Mouse (Mus musculus): ENCODE measurements around the gene Tmem198b.

The Tmem198b gene

DNA sequence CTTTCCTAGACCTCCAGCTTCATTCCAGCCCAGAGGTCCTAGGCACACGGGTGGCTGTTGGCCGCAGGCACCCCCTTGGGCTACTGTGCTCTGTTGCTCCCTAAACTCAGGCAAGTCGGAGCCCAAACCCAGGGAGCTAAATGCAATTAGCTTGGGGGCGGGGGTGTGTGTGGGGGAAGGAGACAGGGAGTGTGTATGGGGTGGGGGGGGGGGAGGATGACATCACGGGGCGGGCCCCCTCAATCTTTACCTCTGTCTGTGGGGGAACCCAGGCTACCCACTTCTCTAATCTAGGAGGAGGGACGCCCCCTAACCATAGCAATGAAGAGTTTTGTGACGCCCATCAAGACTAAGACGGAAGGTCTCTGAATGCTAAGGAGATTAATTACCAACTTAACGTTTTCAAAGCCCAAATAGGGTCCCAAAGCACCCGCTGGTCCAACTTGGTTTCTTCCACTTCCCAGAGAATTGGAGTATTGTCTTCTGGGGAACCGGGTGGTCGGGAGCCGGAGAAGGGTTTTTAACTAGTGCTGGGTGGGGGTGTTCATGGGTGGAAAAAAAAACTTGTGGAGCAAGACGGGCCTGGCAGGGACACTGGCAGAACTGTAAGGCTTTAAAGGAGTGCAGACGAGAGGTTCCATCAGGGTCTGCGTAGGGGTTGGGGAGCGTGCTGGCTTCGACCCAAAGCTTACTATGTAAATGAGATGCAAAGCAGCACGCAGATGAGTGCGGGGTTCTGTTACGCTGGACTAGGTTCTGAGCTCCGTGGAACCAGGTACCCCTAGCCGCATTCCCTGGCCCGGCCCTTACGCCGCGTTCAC is at the start of gene Tmem198b:
Tmem198b (minus strand) TSS at position 100 of the 821 bp plus-strand sequence.
- in situ Hi-C loops (cut with MboI, MseI), result no loop called here

- in situ Hi-C loops (cut with MboI, MseI), result no loop called here
Observed at GRCm38 (mm10) chr10:128850339-128850738, 46.2 kb upstream of the Tmem198b start.

GRCm38 (mm10) chr10:128848426-128848825 is 44.3 kb upstream of the Tmem198b start:
- in situ Hi-C loops (cut with MboI, MseI), result loop anchor here (5.0 kb wide), 1 partner anchor 39 kb away; no protein-coding TSS in a partner anchor

DNA sequence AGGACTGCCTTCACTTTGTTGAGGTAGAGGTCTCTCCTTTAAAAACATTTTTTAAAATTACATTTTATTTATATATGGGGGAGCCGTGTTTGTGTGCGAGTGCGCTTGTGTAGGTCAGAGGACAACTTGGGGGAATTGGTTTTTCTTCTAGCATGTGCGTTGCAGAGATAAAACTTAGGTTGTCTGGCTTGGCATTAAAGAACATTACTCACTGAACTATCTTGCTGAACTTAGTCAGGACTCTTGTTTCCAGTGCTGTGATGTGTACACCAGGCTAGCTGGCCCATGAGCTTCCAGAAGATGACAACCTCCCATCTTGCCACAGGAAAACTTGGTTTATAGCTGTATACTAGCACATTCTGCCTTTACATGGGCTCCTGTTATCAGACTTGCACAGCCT is 42.5 kb upstream of the Tmem198b start:
- in situ Hi-C loops (cut with MboI, MseI), result loop anchor here (5.0 kb wide), 1 partner anchor 41 kb away; no protein-coding TSS in a partner anchor

DNA sequence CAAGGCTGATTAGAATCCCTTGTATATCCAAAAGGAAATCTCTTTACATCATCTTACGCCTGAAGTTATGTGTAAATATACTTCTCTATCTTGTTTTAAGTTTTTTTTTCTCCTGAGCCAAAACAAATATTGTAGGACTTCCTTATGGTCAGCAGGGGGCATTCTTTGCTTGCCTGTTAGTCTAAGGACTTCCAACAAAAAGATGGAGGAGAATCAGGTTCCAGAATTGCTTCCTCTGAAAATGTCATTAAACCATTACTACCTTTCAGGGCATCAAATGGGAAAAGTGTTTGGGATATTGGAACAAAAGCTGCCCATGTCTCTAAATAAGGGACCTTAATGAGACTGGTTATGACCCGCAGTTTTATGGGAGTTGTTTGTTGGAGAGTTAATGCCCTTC is 41.3 kb upstream of the Tmem198b start:
- in situ Hi-C loops (cut with MboI, MseI), result loop anchor here (5.0 kb wide), 1 partner anchor 42 kb away; no protein-coding TSS in a partner anchor

- in situ Hi-C loops (cut with MboI, MseI), result no loop called here
Observed at GRCm38 (mm10) chr10:128843260-128843659, 39.1 kb upstream of the Tmem198b start.

DNA sequence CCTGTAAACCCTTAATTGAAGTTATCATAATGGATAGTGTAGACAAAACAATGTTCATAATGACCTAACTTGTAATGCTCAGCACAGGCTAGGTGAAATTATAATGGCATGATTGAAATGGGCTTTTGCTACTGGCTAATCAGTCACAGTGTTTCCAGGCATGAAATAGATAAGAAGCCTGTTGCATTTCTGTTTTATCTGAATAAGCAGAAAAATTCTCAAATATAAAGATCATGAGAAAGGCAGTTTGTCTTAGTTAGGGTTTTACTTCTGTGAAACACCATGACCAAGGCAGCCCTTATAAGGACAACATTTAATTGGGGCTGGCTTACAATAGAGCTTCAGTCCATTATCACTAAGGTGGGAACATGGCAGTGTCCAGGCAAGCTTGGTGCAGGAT is 36.4 kb upstream of the Tmem198b start:
- in situ Hi-C loops (cut with MboI, MseI), result no loop called here

DNA sequence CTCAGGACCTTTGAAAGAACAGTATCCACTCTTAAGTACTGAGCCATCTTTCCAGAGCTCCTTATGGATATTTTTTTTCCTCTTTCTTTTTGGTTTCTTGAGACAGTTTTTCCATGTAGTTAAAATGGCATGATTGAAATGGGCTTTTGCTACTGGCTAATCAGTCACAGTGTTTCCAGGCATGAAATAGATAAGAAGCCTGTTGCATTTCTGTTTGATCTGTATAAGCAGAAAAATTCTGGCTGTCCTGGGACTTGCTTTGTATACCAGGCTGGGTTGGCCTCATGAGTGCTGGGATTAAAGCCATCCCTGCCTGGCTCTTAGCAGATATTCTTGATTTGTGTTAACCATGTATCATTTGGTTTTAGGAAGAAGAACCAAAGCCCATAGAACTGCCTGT is 35.3 kb upstream of the Tmem198b start:
- in situ Hi-C loops (cut with MboI, MseI), result no loop called here

GRCm38 (mm10) chr10:128837400-128837799 is 33.2 kb upstream of the Tmem198b start:
- in situ Hi-C loops (cut with MboI, MseI), result no loop called here

DNA sequence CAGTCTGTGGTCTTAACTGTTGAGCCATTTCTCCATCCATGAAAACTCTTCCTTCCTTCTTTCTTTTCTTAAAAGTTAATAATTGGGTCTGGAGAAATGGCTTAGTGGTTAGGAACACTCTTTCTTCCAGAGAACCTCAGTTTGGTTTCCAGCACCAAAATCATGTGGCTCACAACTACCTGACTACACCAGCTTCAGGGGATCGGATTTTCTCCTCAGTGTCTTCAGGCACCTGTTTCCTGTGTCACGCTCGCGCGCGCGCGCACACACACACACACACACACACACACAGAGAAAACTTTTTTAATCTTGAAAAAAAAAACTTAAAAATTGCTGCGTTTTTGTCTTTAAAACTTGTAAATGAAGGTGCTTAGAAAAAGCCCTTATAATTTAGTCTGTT is 19.7 kb upstream of the Tmem198b start:
- in situ Hi-C loops (cut with MboI, MseI), result loop anchor here in 1 of 2 experiments (5.0 kb wide), 1 partner anchor 72 kb away; no protein-coding TSS in a partner anchor

GRCm38 (mm10) chr10:128823087-128823486 is 18.9 kb upstream of the Tmem198b start:
- in situ Hi-C loops (cut with MboI, MseI), result loop anchor here in 1 of 2 experiments (5.0 kb wide), 1 partner anchor 71 kb away; no protein-coding TSS in a partner anchor

DNA sequence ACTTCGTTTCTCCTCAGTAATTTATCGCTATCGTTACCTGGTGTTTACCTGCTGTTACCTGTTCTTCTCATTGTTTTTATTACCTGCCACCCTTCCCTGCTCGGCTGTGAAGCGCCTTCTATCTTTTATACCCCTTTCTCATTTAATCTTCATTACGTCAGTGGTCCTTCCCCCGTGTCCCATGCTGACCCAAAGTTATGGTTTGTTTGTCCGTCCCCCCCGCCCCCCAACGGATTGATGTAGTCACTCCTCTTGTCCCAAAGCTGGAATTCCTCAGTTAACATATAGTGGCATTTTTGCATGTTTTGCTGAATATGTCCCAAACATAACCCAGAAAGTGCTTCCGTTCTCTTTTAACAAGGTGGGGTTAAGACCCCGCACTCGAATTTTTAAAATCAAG is 18.0 kb upstream of the Tmem198b start:
- in situ Hi-C loops (cut with MboI, MseI), result loop anchor here in 1 of 2 experiments (5.0 kb wide), 1 partner anchor 70 kb away; no protein-coding TSS in a partner anchor

DNA sequence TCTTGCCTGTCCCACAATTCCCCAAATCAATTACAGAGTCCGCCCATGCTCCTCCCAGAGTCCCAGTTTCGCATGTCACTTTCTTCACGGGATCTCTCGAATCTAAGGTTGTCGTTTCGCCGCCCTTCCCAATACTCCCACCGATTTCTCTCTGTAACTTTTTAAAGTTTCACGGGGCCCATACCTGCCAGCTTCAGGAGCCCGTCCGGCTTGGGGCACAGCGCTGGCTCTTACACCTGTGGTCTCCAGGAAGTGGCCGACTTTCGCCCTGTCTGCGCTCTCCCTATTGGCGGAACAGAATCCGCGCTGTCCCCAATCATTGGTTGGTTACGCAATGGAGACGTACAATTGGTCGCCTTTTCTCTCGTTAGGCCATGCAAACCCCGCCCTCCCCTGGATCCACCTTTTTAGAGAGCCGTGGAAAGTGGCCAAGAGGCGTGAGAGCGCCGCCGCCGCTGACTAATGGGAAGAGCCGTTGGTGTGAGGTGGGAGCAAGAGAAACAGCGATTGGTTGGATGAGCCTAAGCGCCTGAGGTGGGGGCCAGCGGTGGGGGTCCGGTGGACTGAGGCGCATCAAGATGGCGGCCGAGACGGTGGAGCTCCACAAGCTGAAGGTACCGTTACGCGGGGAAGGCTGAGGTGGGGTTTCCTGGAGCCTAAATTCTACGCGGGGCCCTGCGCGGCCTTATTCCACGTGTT is 17.3 kb upstream of the Tmem198b start, which contains the start of gene Ormdl2:
Ormdl2 (minus strand) TSS at position 288 of the 699 bp plus-strand sequence.
- in situ Hi-C loops (cut with MboI, MseI), result loop anchor here in 1 of 2 experiments (5.0 kb wide), 1 partner anchor 69 kb away; no protein-coding TSS in a partner anchor

GRCm38 (mm10) chr10:128820217-128820616 is 16.0 kb upstream of the Tmem198b start:
- in situ Hi-C loops (cut with MboI, MseI), result loop anchor here in 1 of 2 experiments (5.0 kb wide), 1 partner anchor 68 kb away; no protein-coding TSS in a partner anchor

- in situ Hi-C loops (cut with MboI, MseI), result no loop called here
Observed at GRCm38 (mm10) chr10:128817033-128817432, 12.9 kb upstream of the Tmem198b start, which contains the start of gene Sarnp. Gene Sarnp (plus strand): TSS chr10:128817333.

DNA sequence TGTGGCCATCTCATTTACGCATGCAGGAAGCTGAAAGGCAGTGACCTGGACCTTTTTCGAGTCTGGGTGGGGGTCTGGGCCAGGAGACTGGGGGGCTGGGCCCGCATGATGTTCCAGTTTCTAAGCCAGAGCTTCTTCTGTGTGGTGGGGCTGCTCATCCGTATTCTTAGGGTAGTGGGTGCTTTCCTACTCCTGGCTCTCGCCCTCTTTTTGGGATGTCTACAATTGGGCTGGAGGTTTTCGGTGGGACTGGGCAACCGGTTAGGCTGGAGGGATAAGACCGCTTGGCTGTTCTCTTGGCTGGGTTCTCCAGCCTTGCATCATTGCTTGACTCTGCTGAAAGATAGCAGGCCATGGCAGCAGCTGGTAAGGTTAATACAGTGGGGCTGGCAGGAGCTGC is 2.8 kb upstream of the Tmem198b start:
- in situ Hi-C loops (cut with MboI, MseI), result no loop called here

DNA sequence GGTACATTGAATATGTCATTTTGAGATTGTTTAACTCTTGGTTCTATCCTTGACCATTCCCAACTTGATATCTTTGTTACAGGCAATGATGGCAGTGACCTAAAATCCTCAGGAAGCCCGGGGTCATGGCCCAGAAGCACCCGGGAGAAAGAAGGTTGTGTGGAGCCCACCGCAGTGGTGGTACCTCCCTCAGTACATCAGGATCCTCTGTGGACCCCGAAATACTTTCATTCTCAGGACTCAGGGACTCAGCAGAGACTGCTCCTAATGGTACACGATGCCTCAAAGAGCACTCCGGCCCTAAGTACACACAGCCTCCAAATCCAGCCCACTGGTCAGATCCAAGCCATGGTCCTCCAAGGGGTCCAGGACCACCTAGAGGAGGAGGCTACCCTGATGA is 1.9 kb upstream of the Tmem198b start:
- in situ Hi-C loops (cut with MboI, MseI), result no loop called here

- in situ Hi-C loops (cut with MboI, MseI), result no loop called here
Observed at GRCm38 (mm10) chr10:128805092-128806000, 1.2 kb upstream of the Tmem198b start.

GRCm38 (mm10) chr10:128803771-128804270 is 349 bp downstream of the Tmem198b start, which contains the start of gene Dnajc14:
Gene Dnajc14 (plus strand): TSS chr10:128804062.
- in situ Hi-C loops (cut with MboI, MseI), result no loop called here

- in situ Hi-C loops (cut with MboI, MseI), result no loop called here
Observed at GRCm38 (mm10) chr10:128803361-128803760, 809 bp downstream of the Tmem198b start.

DNA sequence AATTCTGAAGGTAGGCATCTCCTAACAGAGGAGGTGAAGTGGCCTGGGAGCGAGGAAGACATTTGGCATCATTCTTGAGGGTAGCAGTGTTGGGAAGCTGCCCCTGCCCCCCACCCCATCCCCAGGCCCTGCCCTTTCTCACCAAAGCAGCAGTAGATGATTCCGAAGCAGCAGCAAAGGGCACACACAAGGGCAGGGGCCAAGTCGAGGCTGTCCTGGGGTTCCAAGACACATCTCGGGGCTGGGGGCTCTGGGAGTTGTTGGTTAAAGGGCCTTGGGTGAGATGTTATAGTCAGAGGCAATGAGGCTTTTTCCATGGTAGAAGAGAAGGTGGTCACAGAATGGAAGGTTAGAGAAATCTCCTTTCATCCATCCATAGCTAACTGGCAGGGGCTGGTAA is 1.2 kb downstream of the Tmem198b start:
- in situ Hi-C loops (cut with MboI, MseI), result no loop called here

All from T-helper 17 cell (primary cell).